Mouse (Mus musculus) forelimb bud, embryonic 11.5 days (tissue): Measurements from ENCODE around the gene 4930522H14Rik.

Experiments
- DNase-seq: peaks from one replicate; pipeline ENCODE4 v3.0.0-alpha.2; 2012; ENCODE audit warnings: low read depth, low spot score

Gene 4930522H14Rik

DNA sequence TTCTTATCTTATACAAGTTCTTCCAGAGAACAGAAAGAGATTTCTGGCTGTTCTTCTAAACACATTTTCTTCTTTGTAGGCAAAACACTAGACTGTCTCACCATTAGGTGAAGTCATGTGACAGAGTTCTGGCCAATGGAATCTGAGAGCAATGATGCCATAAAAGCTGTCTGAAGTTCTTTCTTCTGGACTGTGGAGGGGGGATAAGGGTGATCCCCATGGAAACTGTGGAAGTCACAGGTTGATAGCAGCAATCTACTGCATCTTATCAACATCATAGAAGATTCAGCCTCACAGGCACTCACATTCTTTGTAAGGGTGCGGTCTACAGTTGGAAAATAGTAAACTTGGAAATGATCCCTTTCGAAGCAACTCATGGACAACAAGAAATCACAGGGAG, at the start of gene 4930522H14Rik:
Gene 4930522H14Rik, minus strand, starts transcription at position 187 of the 400 bp plus-strand sequence.
- no peak for DNase-seq

DNA sequence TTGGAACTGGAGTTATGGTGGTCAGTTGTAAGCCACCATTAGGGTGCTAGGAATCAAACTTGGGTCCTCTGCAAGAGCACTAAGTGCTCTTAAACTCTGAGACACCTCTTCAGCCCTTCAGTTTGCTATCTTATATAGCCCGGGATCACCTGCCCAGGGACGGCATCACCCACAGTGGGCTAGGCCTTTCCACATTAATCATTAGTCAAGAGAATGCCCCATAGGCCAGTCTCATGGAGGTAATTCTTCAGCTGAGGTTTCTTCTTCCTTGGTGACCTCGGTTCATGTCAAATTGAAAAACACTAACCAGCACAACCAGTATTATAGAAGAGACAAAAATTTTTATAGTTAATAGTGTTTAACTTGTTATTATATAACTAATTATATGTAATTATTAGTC, 47.3 kb upstream of the 4930522H14Rik start:
- no peak for DNase-seq

DNA sequence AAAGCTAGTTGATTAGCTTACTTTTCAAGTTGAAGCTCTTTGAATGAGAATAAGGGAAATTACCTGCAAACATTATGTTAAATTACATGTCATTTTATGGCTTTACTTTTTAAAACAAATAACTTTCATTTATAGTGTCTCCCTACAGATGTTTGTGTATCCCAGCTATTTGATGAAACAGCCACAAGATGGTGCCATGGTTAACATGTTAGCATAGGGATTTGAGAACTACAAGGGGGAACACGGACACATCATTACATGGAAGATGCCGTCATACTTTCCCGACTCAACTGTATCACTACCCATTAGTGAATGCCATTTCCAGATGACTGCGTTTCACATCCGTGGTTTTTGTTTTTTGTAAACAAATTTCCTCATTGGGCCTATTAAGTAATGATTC, 45.8 kb upstream of the 4930522H14Rik start:
- DNase-seq: no peak

DNA sequence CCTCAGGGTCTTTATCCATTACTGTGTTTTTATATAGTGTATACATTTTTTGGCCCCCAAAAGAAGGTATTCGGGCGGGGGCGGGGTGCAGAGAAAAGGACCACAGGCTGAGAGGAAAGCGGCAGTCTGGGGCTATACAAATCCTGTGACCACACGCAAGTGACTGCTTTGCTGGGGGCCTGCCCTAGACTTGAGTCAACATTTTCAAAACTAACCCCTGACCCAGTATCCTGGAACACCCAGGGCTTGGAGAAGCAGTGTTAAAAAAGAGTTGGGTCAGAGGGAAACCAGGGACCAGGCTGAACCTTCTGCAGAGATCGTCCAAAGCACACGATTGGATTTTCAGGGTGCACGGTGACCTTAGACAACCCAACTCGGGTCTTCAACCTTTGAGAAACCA, 43.7 kb upstream of the 4930522H14Rik start:
- no peak for DNase-seq

DNA sequence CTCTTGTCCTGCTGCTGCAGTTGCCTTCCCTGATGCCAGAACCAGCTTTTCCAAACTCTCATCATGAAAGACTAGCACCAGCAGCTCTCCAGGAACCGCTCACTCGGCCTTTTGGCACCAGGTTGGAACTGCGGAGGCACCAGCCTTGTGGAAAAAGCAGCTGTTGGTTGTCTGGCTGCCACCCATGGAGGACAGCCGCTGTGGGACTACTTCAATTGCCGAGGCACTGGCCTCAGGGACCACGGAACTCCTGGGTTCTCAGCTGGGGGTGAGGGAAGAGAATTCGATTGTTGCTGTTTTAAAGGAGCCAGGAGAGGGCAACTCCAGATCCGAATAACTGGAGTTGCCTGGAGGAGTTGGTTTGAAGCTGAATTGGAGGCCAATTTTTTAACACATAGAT, 43.2 kb upstream of the 4930522H14Rik start:
- DNase-seq: no peak

DNA sequence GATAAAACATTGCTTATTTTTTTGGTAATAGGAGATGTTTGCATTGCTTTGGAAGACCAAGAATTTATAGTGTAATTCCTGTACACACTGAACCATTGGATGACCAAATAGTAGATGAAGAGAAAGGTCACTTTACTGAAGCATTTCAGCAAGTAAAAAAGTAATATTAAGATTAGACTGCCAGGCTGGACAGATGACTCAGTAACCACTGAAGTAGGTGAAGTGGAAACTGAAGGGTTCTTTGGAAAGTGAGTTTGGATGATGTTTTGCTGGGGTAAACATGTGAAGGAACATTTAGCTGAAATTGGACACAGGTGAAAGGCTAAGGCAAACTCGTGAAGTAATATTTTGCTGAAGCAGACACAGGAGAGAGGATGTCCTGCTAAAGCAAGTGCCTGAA, 41.5 kb upstream of the 4930522H14Rik start:
- DNase-seq: no peak

DNA sequence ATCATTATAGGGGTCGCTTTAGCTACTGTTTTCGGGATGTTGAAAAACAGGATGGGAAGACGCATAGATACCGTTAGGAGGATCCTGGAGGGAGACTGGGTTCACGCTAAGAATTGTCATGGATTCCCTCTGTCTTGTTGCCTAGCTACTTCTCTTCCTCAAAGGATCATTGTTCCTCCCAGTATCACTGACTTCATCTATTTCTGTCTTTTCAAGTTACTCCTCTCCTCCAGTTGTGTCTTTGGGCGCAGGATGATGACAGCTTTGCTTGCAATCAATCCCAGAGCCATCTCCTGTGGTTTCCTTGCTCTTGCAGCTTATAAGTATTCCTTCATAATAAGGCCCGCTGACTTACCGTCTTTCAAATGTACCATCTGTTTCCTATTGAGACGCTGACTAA, 38.3 kb upstream of the 4930522H14Rik start:
- DNase-seq: no peak

DNA sequence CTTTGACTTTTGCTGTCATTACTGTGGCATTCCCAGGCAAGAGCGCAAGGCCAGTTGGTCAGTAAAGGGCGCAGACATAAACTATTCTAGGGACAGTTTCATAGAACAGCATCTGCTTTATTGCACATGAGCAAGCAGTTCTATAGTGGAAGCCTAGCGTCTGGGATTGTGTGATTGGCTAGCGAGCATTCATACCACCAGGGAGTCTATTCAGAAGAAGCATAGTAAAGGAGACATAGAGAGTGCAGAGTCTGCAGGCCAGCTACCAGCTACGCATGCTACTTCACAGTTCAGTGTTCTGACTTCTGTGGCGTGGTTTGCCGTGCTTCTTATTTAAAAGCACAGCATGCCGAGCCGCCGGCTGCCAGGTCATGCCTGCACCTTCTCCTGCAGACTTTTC, 37.9 kb upstream of the 4930522H14Rik start:
- no peak for DNase-seq

DNA sequence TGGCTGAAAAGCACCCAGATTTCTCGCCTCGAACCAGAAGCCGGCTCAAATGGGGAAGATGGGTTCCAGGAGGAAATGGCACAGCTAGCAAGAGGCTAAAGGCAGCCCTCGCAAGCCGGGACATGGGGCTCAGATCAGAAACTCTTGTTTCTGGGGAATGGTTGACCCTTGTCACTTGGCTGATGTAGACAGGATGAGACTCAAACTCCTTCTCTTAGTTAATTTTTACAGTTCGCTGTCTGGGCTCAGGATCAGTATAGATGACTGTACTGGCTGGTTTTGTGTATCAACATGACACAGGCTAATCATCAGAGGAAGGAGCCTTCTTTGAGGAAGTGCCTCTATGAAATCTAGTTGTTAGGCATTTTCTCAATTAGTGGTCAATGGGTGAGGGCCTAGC, 33.6 kb upstream of the 4930522H14Rik start:
- no peak for DNase-seq

DNA sequence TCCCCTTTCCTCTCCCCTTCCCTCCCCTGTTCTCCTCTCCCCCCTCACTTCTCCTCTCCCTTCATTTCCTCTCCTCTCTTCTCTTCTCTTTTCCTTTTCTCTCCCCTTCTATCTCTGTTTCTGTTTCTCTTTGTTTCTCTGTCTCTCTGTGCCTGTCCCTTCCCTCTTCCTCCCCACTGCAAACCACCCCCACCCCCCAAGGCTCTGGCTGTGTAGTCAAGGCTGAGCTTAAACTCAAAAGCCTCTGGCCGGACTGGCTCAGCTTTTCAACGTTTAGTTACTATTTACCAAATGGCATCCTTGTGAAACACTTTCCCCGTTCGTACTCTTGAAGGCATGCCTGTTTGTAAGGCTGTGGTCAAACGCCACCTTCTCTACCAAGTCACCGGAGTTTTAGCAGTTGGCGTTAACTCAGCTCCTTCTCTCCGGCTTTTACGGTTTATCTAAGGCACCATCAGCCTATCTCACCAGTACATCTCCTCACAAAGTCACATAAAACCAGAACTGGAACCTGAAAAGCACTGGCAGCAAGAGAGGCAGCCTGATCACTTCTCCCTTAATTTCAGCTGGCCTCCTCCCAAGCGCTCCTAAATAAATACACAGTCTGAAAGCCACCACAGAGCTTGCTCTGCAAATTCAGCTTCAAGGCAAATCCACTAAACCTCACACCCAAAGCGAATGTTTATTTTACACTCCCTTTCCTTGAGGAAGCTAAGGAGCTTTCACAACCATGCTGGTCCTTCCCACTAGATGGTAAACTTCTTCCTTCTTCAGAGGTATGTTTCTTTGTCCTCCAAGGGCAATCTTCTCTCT, 19.4 kb upstream of the 4930522H14Rik start:
- DNase-seq: no peak

DNA sequence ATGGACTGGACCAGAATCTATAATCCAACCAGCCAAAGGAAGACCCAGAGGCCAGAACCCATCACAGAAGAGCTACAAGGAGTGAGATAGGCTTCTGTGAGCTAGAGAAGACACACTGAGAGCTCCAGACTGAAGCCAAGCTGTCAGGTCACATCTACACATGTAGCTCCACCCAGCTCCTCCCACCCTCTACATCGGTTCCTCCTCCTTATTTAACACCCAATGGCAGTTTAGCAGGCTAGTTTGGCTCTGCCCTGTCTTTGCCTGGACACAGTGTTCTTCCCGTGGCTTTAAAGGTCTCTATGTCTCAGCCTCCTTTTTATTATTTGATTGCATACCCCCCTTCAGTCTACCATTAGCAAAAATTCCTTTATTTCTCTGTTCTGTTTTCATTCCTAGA, 16.2 kb upstream of the 4930522H14Rik start:
- DNase-seq: no peak

DNA sequence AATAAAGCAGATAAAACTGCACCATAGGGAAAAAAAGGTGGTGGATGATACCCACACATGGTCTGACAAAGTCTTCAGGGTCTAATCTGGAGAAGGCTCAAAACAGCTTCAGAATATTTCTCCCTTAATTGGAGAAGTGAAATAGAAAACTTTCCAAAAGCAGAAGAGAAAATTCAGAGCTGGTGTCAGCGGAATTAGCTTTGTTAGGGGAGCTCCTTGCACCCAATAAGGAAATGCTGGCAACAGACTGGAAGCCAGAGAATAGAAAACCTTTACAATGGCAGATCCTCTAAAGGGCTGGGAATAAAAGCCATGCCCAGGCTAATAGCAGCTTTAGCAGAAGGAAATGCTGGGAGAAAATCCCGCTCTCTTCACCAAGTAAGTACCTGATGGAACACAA, 15.4 kb upstream of the 4930522H14Rik start:
- DNase-seq: no peak

DNA sequence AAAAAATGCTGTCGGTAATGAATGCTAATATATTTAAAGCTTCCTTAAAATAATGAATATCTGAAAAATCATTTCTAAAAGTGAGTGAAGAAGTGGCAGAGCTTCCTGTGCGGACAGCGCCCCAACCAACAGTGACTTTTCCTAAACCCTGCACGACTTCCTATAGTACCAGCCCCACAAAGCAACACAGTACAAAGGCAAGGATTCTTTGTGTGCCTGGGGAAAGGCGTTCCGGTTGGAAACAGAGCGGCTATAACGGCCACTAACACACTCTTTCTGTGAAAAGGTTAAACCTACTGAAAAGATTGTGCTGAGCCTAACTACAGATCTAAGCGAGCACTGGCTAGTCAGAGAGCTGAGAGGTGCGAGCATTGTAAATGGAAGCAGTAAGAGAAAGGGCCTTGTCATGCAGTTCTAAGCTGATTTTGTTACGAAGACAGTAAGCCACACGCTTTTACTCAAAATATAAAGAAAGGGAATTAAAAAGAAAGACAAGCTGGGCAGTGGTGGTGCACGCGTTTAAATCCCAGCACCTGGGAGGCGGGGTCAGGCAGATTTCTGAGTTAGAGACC, 766 bp downstream of the 4930522H14Rik start:
- no peak for DNase-seq

DNA sequence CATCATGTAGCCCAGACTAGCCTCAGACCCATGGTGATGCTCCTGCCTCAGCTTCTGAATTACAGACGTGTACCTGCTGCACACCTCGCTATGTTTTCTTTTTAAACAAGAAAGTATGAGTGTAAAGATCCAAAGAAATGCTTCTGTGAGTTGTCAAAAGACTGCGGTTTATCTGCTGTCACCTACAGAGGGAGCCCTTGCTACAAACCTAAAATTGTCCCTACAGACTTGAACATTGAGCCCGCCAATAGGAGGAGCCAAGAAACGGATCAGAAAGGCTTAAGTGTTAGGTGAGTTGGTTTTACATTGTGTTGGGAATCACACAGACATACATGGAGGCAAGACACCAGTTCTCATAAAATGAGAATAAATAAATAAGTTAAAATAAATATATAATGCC, 26.2 kb downstream of the 4930522H14Rik start:
- peak; percentile 70 for DNase-seq

DNA sequence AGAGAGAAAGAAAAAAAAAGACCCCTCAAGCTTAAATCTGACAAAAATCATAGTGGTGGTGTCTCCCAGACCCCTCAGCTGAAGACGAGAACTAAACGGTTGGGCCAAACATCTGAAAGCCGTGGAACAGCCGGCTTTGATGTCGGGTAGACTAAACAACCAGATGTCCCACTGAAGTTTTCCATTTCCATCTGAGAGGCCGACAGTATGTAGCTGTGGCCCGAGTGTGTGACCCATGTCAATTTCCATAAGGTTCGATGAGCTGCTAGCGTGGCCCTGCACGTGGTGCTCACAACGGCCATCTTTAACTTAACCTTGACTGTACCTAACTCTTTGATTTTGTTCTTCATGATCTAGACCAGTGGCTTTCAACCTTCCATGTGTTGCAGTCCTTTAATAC, 32.6 kb downstream of the 4930522H14Rik start:
- DNase-seq: no peak

DNA sequence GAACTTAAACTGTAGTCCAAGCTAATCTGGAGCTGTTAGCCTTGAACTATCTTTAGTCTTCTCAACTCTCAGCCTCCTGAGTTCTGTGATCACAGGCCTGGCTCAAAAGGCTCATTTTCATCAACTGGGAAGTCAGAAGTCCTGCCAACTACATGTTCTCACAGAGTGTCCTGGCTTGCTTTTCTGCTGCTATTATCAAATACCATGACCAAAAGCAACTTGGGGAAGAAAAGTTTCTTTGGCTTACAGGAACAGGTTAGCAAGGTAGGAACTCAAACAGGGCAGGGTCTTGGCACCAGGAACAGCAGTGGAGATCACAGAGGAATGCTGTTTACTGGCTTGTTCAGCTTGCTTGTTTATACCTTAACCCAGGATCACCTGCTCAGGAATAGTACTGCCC, 37.5 kb downstream of the 4930522H14Rik start:
- DNase-seq: no peak

DNA sequence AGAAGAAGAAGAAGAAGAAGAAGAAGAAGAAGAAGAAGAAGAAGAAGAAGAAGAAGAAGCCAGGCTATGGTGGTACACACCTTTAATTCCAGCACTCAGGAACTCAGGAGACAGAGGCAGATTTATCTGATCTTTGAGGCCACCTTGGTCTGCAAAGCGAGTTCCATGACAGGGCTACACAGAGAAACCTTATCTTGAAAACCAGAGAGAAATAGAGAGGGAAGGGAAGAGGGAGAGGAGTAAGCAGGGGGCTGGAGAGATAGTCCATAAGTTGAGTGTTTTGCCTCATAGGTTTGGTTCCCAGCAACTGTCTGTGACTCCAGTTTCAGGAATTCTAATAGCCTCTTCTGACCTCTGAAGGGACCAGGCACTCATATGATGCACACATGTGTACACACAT, 42.3 kb downstream of the 4930522H14Rik start:
- no peak for DNase-seq

DNA sequence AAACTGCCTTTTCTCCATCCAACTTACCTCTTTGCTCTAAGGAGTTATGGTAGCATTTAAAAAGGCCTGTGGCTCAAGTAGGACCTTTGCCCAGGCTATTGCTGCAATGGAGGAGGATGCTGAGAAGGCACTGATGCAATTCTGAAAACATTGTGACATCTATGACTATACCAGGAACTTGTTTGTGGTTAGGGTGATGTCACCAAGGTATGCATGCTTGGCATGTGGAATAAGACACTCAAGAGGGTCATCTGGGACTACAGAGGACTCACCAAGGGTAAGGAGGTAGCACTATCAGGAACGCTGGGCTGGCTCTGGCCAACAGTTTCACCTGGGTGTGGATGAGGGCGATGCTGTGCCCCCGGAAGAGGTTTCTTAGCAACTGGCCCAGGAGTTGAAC, 46.5 kb downstream of the 4930522H14Rik start, which contains the start of gene Rnf11:
Gene Rnf11, minus strand, starts transcription at position 108 of the 400 bp plus-strand sequence.
- DNase-seq: no peak

DNA sequence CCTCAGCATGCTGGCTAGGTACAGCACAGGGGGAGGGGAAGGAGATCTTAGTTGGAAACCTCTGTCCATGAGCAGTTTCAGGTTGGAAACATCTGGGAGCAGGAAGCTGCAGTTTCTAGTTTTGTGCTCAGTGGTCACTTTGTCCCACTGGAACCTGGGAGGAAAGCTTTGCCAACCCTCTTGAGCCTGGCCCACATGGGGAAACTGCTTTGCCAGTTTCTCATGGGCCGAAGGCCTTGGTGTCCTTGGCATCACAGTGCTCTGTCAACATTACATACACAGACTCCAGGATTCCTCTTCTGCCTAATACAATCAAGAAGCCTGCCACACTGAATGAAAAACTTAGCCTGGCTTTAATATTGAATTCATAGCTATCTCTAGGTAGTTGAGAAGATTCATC, 48.4 kb downstream of the 4930522H14Rik start:
- DNase-seq: no peak

DNA sequence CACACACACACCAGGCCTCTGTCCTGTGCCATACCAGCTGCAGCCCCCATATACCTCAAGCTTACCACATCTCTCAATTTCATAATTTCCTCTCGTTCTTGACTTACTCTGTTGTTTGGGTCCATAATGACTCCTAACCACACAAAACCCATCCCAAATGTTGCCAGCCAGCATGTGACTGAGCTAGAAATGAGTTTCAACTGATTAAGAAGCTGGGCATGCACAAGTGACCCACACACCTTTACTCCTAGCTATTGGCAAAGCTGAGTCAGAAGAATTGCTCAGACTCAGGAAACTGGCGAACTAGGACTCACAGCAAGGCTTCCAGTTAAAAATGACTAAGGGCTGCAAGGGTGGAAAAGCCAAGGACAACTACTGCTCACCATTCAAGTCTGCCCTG, 49.7 kb downstream of the 4930522H14Rik start:
- DNase-seq: no peak

DNA sequence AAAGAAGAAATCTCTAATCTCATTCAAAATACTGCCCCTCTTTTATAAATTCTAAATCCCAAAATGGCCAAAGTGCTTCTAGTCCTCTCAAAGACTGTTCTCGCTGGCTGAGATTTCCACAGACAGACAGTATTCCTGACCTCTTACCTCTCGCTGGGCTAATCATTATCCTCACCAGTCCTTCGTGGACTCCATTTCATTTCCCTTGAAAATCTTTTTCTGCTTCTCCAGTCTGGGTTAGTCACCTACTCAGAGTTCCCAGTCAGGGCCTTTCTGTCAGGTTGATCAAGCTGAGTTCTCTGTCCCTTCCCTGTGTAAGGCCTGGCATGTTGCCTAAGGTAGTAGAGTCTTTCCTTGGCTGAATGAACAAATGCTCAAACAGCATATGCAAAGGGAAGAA, 53.6 kb downstream of the 4930522H14Rik start:
- no peak for DNase-seq

DNA sequence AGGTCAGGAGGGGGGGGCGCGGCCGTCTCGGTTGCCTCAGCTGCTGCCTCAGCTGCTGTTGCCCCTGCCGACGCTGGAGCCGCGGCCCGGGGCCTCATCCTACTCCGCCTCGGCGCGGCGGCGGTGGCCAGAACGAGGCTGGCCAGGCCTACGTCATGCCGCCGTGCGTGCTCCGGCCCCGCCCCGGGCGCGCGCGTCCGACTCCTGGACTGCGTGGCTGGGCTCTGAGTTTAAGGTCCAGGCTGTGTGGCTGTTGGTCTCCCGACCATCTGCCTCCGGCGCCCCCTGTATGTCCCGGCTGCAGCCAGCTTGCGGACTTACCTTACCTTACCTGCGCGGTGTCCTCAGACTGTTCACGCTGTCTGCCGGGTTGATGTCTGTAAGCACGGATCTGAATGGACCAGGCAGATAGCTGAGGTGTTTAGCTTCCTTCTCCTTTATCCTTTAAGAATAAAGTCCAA, 54.5 kb downstream of the 4930522H14Rik start:
- peak; percentile 88 for DNase-seq
